Mouse (Mus musculus): ENCODE measurements around the gene Klhl24.

- no peak for TF ChIP-seq POLR2A (IDR thresholded peaks at IDR 0.05; ENCODE audit: low read depth, low read length)
- no peak for TF ChIP-seq CTCF (IDR thresholded peaks at IDR 0.05; ENCODE audit: extremely low read depth, insufficient read length, insufficient replicate concordance, low read depth, low read length)
Observed at GRCm38 (mm10) chr16:20106996-20107395, 9.7 kb downstream of the Klhl24 start.
